Mouse (Mus musculus) mouse embryonic stem cell (cell line): ENCODE measurements at regions not wholly inside any gene's neighbourhood (a gene's known extent, or its start where the extent isn't known, plus 50 kb on each side); places are given as distances from the start of the nearest gene placed in this dataset.

ENCODE experiments used
- in situ Hi-C, 2 experiments: fragments of 300-500 bp; cut with MboI; formaldehyde crosslinking; loops; 1 replicate in 1 of 2; 3 replicates in 1 of 2; pipeline ENCODE4 v1.14.3; 2019 to 2020; ENCODE audit warnings: low sequenced_read_pairs in 2 of 2, low pct_unique_long_range_greater_than_20kb in 1 of 2, mixed read lengths in 1 of 2; ENCODE audit not compliant: unreplicated experiment in 1 of 2

- in situ Hi-C loops = loop anchor here (25.0 kb wide), 2 partner anchors 227 to 527 kb away; partner anchors contain the start of gene Mon2 (in 1 of the 2)
Measured at GRCm38 (mm10) chr10:122560001-122560695, 111.8 kb downstream of the Avpr1a start.

GRCm38 (mm10) chr10:122561924-122562323 lies 113.6 kb downstream of the Avpr1a start:
- in situ Hi-C loops = loop anchor here (25.0 kb wide), 2 partner anchors 225 to 525 kb away; partner anchors contain the start of gene Mon2 (in 1 of the 2)

- in situ Hi-C loops = loop anchor here (25.0 kb wide), 2 partner anchors 225 to 525 kb away; partner anchors contain the start of gene Mon2 (in 1 of the 2)
Measured at GRCm38 (mm10) chr10:122562542-122562941, 114.2 kb downstream of the Avpr1a start.

GRCm38 (mm10) chr10:122563973-122564372 lies 114.6 kb upstream of the Ppm1h start:
- in situ Hi-C loops = loop anchor here (25.0 kb wide), 2 partner anchors 223 to 523 kb away; partner anchors contain the start of gene Mon2 (in 1 of the 2)

GRCm38 (mm10) chr10:122564473-122564872 lies 114.1 kb upstream of the Ppm1h start:
- in situ Hi-C loops = loop anchor here (25.0 kb wide), 2 partner anchors 223 to 523 kb away; partner anchors contain the start of gene Mon2 (in 1 of the 2)

- in situ Hi-C loops = loop anchor here (25.0 kb wide), 2 partner anchors 221 to 521 kb away; partner anchors contain the start of gene Mon2 (in 1 of the 2)
Measured at GRCm38 (mm10) chr10:122566601-122567000, 112.0 kb upstream of the Ppm1h start.

GRCm38 (mm10) chr10:122569546-122570202 lies 108.9 kb upstream of the Ppm1h start:
- in situ Hi-C loops = loop anchor here (25.0 kb wide), 2 partner anchors 218 to 518 kb away; partner anchors contain the start of gene Mon2 (in 1 of the 2)

GRCm38 (mm10) chr10:122570909-122571551 lies 107.5 kb upstream of the Ppm1h start:
- in situ Hi-C loops = loop anchor here (25.0 kb wide), 2 partner anchors 216 to 516 kb away; partner anchors contain the start of gene Mon2 (in 1 of the 2)

GRCm38 (mm10) chr10:122576171-122577063 lies 102.1 kb upstream of the Ppm1h start:
- in situ Hi-C loops = no loop called here

GRCm38 (mm10) chr10:122578209-122579001 lies 100.2 kb upstream of the Ppm1h start:
- in situ Hi-C loops = no loop called here

- in situ Hi-C loops = no loop called here
Measured at GRCm38 (mm10) chr10:122581096-122581495, 97.5 kb upstream of the Ppm1h start.

GRCm38 (mm10) chr10:122587541-122587940 lies 91.0 kb upstream of the Ppm1h start:
- in situ Hi-C loops = no loop called here

- in situ Hi-C loops = no loop called here
Measured at GRCm38 (mm10) chr10:122599511-122599910, 79.1 kb upstream of the Ppm1h start.

- in situ Hi-C loops = no loop called here
Measured at GRCm38 (mm10) chr10:122602394-122602793, 76.2 kb upstream of the Ppm1h start.

- in situ Hi-C loops = no loop called here
Measured at GRCm38 (mm10) chr10:122603960-122604359, 74.6 kb upstream of the Ppm1h start.

GRCm38 (mm10) chr10:122613281-122613680 lies 65.3 kb upstream of the Ppm1h start:
- in situ Hi-C loops = no loop called here

GRCm38 (mm10) chr10:122613891-122614290 lies 64.7 kb upstream of the Ppm1h start:
- in situ Hi-C loops = no loop called here
